Mouse (Mus musculus): ENCODE measurements around the gene Saa3. TPM values are rescaled to one million over a fixed set of nuclear protein-coding genes. Genes with fewer than 3 reads are reported as not detected.
"Not testable (repeated sequence)": the region's sequence is repeated elsewhere in the genome, so short reads cannot be mapped to it uniquely, and the experiment has no call there.

Gene Saa3
- total RNA-seq, 2 experiments from 2014 or later = 0.16 TPM; not detected in 1

- peak; percentile 57 to 72 for DNase-seq (ENCODE audit: low spot score in 2 of 2)
Observed at GRCm38 (mm10) chr7:46714518-46714917, 982 bp downstream of the Saa3 start.

- DNase-seq (ENCODE audit: low spot score in 2 of 2) = no peak
Observed at GRCm38 (mm10) chr7:46712250-46712649, 3.2 kb downstream of the Saa3 start.

DNA sequence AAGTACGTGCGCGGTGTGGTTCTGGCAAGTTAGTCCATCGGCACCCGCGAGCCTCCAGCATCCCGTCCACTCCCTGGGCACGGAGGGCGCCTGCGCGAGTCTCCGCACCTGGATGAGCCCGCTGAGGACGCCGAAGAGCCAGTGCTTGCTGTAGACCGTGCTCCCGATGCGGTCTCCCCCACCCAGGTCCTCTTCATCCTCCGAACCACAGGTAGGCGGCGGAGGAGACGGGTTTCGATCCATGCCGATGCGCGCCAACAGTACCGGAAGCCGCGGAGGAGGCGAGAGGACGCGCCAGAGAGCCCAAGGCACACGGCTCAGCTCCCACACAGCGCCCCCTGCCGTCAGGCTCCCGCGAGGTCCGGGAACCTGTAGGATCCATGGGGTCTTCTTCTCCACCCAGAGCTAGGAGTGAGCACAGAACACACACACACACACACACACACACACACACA, 5.1 kb downstream of the Saa3 start, which contains the start of gene Saal1:
Saal1 (minus strand) TSS at position 291 of the 455 bp plus-strand sequence.
- peak; percentile 89 to 91 for DNase-seq (ENCODE audit: low spot score in 2 of 2)

DNA sequence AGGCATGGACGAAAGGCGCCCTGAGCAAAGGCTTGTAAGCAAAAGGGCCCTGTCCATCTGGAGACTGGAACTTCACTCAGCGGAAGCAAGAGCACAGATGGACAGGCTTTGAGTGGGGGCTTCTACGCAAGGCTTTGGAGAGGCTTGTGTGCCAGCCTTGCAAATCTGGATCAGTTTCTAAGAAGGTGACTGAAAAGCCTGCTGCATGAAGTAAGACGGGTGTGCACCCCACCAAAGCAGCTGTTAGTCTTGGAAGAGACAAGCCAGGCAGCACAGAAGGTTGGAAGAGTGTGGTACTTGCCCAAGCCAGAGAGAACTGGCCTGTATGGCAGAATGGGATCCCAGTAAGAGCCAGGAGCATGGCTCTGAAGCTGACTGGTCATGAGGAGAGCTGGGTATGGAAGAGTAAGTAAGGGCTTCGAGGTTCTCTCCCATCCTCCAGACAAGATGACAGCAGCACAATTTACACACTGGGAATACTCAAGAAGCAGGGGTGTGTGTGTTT, 14.9 kb downstream of the Saa3 start:
- DNase-seq (ENCODE audit: low spot score in 2 of 2) = no peak

DNA sequence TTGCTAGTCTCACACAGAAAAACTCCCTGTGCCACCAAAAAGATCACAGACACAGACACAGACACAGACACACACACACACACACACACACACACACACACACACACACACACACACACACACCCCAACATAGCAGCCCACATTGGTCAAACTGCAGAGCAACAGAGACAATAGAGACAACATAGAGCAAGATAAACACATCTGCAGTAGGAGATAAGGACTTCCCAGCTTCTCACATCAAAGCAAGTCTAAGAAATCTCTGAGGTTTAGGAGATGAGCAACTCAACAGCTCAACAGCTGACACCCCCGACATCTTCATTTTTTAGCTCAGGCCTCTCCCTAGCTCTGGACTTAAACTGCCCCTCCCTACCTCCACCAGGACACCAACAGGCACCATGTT, 18.7 kb downstream of the Saa3 start:
- DNase-seq (ENCODE audit: low spot score in 2 of 2) = no peak

DNA sequence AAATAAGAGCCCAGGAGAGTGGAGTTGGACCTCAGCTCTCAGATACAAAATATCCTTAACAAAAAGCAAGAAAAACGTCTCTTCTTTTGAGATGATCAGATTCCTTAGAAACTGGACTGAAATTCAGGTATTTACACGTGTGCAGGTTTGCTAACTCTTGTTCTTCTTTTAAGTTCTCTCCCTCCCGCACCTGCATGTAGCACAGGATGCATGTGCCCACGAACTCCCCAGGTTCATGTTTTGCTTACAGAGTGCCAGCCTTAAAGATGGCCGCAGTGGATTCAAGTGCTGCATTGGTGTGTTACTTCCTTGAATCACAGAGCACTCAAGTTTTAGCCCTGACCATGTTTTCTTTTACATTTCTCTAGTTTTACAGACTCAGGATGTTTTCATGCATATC, 28.7 kb downstream of the Saa3 start:
- no peak for DNase-seq (ENCODE audit: low spot score in 2 of 2)

- no peak for DNase-seq (ENCODE audit: low spot score in 2 of 2)
Observed at GRCm38 (mm10) chr7:46680732-46681131, 34.8 kb downstream of the Saa3 start.

DNA sequence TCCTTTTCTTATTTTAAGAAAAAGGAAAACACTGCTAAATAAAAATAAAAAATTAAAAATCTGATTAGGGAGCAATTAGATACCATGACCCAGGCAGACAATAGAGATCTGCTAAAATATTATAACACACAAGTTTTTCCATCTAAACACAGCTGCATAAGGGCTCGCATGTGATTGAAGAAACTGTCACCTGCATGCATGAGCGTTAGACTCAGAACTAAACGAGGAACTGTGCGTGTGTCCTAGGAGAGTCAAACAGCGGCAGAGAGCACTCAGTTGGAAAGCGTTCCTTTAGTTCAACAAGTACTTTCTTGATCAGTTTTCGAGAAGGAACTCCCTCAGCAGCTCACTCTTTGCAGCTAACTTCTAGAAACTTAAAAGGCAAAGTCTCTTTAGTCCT, 36.5 kb downstream of the Saa3 start:
- DNase-seq (ENCODE audit: low spot score in 2 of 2) = not testable (repeated sequence)

DNA sequence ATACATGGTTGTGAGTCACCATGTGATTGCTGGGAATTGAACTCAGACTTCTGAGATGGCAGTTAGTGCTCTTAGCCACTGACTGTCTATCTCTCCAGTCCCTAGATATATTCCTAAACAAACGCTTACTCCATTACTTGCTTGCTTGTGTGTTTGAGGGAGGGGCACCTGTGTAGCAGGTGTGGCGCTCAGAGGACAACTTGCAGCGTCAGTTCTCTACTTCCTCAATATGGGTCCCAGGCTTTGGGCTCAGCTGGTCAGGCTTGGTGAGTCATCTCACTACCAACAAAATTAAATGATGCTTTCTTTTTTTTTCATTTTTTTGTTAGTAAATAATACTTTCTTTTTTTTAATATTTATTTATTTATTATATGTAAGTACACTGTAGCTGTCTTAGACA, 37.1 kb downstream of the Saa3 start:
- no peak for DNase-seq (ENCODE audit: low spot score in 2 of 2)

DNA sequence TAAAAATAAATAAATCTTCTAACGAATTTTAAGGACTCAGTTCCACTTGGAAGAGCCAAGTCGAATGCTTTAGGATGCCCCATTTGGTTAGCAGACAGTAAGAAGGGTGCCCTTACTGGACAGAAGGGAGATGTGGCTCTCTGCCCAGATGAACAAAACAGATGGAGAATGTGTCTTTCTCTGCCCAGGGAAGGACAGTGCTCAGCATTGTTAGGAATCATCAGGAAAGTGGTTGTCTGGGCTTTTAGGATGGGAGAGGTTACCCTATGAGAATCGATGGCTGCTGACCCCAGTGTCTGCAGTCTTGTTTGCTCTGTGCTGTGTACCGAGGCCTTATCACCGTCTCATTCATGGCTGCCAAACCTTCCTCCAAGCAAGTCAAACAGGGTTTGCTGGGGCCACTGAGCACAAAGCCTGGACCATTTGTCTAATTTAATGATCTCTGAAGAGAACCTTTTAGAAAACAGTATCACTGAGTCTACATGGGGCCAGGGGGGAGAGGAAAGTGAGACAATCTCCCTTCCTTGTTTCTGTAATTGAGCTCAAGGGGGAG, 38.6 kb downstream of the Saa3 start:
- no peak for DNase-seq (ENCODE audit: low spot score in 2 of 2)

DNA sequence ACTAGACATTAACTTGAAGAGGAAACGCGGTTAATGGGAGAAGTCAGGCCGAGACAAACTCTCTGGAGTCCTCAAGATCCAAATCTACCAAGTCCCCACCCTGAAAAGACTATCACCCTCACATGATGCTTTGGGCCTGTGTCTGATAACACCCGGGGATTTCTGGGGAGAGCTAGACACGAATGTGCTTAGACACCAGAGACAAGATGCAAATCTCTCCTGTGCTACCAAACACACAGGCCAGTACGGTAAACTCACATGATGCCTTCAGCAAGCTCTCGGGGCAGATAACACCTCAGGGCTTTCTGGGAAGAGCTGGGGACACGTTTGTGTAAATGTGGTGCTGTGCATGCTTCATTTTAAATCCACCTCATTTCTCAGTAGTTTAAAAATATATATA, 39.6 kb downstream of the Saa3 start:
- DNase-seq (ENCODE audit: low spot score in 2 of 2) = no peak

- no peak for DNase-seq (ENCODE audit: low spot score in 2 of 2)
Observed at GRCm38 (mm10) chr7:46675061-46675460, 40.4 kb downstream of the Saa3 start.

DNA sequence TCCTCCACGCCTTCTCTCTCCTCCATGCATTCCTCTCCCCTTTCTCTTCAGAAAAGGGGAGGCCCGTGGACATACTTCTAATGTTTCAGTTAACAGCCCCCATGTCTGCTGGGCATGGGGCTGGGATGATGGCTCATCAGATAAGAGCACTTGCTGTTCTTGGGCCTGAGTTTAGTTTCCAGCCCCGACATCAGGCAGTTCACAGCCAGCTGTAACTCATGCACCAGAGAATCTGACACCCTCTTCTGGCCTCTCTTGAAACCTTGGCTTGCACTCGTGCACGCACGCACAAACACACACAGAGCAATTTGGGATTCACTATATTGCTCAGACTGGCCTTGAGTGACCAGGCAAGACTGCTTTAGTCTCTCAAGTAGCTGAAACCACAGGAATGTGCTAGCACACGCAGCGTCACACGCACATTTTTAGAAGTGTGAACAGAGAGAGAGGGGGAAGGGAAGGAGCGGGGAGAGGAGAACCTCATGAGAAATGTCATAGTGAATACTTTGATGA, 43.3 kb downstream of the Saa3 start, which contains the start of gene Tph1:
Tph1 (minus strand) TSS at position 378 of the 513 bp plus-strand sequence.
- DNase-seq (ENCODE audit: low spot score in 2 of 2) = no peak

GRCm38 (mm10) chr7:46667256-46667655, 48.2 kb downstream of the Saa3 start:
- no peak for DNase-seq (ENCODE audit: low spot score in 2 of 2)

GRCm38 (mm10) chr7:46665236-46665635, 50.3 kb downstream of the Saa3 start:
- peak; percentile 51 to 57 for DNase-seq (ENCODE audit: low spot score in 2 of 2)

Other genes with a start within 250 kb of the Saa3 start
- gene Sergef, start 75.9 kb downstream of the Saa3 start, total RNA-seq (2021) = 10 to 100 TPM; 50.5 to 55.9 TPM
- under 1 TPM; 0.50 to 0.56 TPM for gene Tph1, start 43.2 kb downstream of the Saa3 start, total RNA-seq (2021)
- gene Saal1, start 5.0 kb downstream of the Saa3 start, total RNA-seq (2021) = 10 to 100 TPM; 10.3 to 10.5 TPM
- gene Saa4, start 16.9 kb upstream of the Saa3 start, total RNA-seq (2021) = not detected
- not detected for gene Saa1, start 27.3 kb upstream of the Saa3 start, total RNA-seq (2021)
- not detected for gene Saa2, start 36.1 kb upstream of the Saa3 start, total RNA-seq (2021)
- 10 to 100 TPM; 15.4 to 21.7 TPM for gene Hps5, start 80.4 kb upstream of the Saa3 start, total RNA-seq (2021)
- 10 to 100 TPM; 32.9 to 38.1 TPM for gene Gtf2h1, start 80.4 kb upstream of the Saa3 start, total RNA-seq (2021)
- gene Ldha, start 125.8 kb upstream of the Saa3 start, total RNA-seq (2021) = 100 to 1,000 TPM; 430 to 445 TPM
- gene Ldhc, start 145.5 kb upstream of the Saa3 start, total RNA-seq (2021) = not detected
- 100 to 1,000 TPM in 1 of 2 experiments, 10 to 100 TPM in 1; 99.9 to 104 TPM for gene Tsg101, start 204.3 kb upstream of the Saa3 start, total RNA-seq (2021)
- gene Uevld, start 242.8 kb upstream of the Saa3 start, total RNA-seq (2021) = 10 to 100 TPM; 11.4 TPM